Mouse (Mus musculus) sigmoid colon, adult 10 weeks (tissue): ENCODE results near the gene Pcyox1. TPM values are rescaled to one million over a fixed set of nuclear protein-coding genes. Genes with fewer than 3 reads are reported as not detected.

Experiments
- polyA plus RNA-seq: library from polyadenylated mRNA; stranded (reverse); fragments of 350-450 nt; fragmentation: Illumina TruSeq; extraction: RNeasy Lipid Tissue Mini Kit (QIAGEN cat#74804); gene quantifications from one replicate; pipeline ENCODE4 v1.2.3, GENCODE M21; 2014; ENCODE audit warnings: low read depth, low replicate concordance

Gene Pcyox1
- 66.1 TPM for polyA plus RNA-seq

DNA sequence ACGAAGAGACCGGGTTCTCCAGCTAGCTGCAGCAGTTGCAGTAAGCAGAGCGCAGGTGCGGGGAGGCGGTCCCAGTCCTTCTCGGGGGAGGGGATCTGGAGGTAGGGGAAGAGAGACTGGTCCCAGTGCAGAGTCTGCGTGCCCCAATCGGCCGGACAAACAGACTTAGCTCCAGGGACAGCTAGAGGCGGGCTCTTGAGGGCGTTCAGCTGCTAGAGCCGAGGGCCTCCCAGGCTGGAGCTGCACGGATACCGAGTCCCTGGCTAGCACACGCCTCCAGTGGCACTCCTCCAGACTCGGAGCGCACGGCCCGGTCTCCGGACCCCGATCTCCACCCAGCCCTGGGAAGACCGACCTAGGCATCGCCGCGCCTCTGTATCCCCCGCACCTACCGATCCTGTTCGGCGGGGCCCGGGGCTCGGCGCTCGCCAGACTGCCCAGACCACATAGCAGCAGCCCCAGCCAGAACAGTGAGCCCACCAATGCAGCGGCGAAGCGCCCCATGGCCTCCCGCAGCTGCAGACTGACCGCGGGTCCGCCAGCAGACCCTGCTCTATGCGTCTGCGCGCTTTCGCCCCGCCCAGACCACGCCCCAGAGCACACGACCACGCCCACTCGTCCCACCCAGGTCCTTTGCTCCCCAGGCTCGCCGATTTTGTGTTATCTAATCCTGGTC lies at the start of gene Pcyox1:
Gene Pcyox1 (minus strand): TSS at position 574 of the 676 bp plus-strand sequence.

GRCm38 (mm10) chr6:86438272-86439118 lies 41.5 kb upstream of the Pcyox1 start, which contains the start of gene C87436:
C87436 (plus strand) TSS chr6:86438374.

GRCm38 (mm10) chr6:86426358-86426757 lies 29.4 kb upstream of the Pcyox1 start, which contains the start of gene Gm44790:
Gm44790 (plus strand) TSS chr6:86426658.

DNA sequence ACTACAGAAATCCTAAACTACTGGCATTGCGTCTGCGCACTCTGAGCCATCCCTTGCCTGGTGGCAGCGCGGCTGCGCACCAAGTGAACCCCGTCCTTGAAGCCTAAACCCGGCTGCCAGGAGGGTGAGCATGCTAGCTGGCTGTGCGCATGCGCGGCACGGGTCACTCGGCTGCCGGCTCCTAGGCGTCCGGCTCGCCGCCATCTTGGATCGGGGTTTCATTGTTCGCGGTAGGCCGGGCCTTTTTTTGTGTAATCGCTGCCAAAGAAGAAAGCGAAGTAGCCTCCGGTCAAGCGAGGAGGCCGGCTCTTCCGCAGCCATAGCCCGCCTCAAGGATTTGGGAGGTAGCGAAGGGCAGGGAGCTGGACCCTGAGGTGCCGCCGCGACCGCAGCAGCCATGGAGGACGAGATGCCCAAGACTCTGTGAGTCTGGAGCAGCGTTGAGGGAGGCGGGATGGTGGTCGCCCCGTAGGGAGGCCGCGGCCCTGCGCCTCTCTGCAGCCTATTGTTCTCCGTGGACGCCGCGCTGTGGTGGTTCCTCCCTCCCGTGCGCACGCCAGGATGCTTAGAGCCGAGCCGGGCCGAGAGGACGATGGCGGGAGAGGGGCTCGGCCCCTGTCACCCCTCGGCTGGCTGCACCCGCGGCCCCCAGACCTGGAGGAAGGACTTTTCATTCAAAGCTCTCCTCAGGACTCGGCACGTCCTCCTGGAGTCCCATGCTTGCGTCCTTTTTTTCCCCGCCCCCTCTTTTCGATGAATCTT lies 7.3 kb upstream of the Pcyox1 start, which contains the start of gene Tia1:
Gene Tia1 (plus strand): TSS at position 120 of the 762 bp plus-strand sequence.

GRCm38 (mm10) chr6:86370764-86371339 lies 26.1 kb downstream of the Pcyox1 start, which contains the start of gene Snrpg:
Snrpg (plus strand) TSS chr6:86371304.

DNA sequence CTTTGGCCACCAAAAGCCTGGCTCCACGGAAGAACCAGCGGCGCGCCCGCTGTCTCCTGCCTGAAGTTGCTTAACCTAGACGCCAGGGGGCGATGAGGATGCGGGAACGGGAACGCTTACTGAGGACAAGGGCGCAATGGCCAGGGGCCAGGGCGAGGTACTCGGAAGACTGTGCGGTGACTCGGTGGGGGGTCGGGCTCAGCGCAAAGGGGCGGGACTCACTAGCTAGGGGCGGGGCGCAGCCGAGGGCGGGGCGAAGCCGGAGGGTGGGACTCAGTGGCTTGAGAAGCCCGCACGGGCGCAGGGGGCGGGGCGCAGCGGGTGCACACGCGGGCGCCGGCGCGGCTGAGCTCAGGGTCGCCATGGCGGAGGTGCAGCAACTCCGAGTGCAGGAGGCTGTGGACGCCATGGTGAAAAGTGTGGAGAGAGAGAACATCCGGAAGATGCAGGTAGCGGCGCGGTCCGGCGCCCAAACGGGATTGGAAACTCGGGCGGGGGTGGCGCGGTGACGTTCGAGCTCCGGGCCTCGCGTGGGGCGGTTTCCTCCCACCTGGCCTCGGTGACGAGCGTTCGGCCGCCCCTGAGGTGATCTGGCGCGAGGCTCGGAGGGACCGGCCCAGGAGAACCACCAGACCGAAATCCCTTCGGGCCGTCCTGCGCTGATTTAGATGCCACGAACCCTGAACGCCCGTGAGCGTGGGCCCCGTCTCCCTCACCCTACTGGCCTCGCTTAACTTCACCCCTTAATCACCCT lies 31.4 kb downstream of the Pcyox1 start, which contains the start of gene Fam136a:
Gene Fam136a (plus strand): TSS at position 276 of the 754 bp plus-strand sequence.

Other genes starting within 250 kb of the Pcyox1 start
- gene Tgfa, start 201.9 kb downstream of the Pcyox1 start, polyA plus RNA-seq: 10.6 TPM
- gene Fam136a, start 31.5 kb downstream of the Pcyox1 start, polyA plus RNA-seq: 72.4 TPM
- gene Snrpg, start 25.9 kb downstream of the Pcyox1 start, polyA plus RNA-seq: 17.9 TPM
- 173 TPM for gene Tia1, start 7.1 kb upstream of the Pcyox1 start, polyA plus RNA-seq
- gene Gm44790, start 29.5 kb upstream of the Pcyox1 start, polyA plus RNA-seq: not detected
- gene C87436, start 41.2 kb upstream of the Pcyox1 start, polyA plus RNA-seq: 7.2 TPM
- 110 TPM for gene Pcbp1, start 129.2 kb upstream of the Pcyox1 start, polyA plus RNA-seq
- not detected for gene Asprv1, start 231.0 kb upstream of the Pcyox1 start, polyA plus RNA-seq